Mouse (Mus musculus) left cerebral cortex, postnatal 25 days (tissue): ENCODE data around the gene Rdh16f2. TPM values are rescaled to one million over a fixed set of nuclear protein-coding genes. Genes with fewer than 3 reads are reported as not detected.
"Not testable (repeated sequence)": the region's sequence is repeated elsewhere in the genome, so short reads cannot be mapped to it uniquely, and the experiment has no call there.

ENCODE experiments used
- DNase-seq, 2 experiments: peaks; one replicate each; pipeline ENCODE4 v3.0.0; 2022; ENCODE audit warnings: low spot score in 2 of 2, mixed read lengths in 1 of 2
- intact Hi-C: fragments of 180-260 bp; cut with DNase I; formaldehyde crosslinking; loops from one replicate; pipeline ENCODE4 v1.15.1; 2025
- total RNA-seq, 2 experiments: library from RNA; stranded (reverse); gene quantifications; 2 replicates each; pipeline ENCODE4 v1.2.3; 2021

The Rdh16f2 gene
- total RNA-seq, 2 experiments from 2014 or later, result not detected

GRCm38 (mm10) chr10:127886551-127886950 is 20.3 kb downstream of the Rdh16f2 start:
- intact Hi-C loops, result no loop called here
- DNase-seq, result no peak

GRCm38 (mm10) chr10:127886971-127887370 is 20.7 kb downstream of the Rdh16f2 start:
- DNase-seq, result no peak
- intact Hi-C loops, result no loop called here

- intact Hi-C loops, result no loop called here
- DNase-seq, result no peak
Observed at GRCm38 (mm10) chr10:127888605-127889004, 22.3 kb downstream of the Rdh16f2 start, which contains the start of gene Rdh7. TSS of gene Rdh7 (minus strand) at chr10:127888817.

- intact Hi-C loops, result no loop called here
- no peak for DNase-seq
Observed at GRCm38 (mm10) chr10:127891481-127891880, 25.2 kb downstream of the Rdh16f2 start.

- intact Hi-C loops, DNase-seq: not testable (repeated sequence)
Observed at GRCm38 (mm10) chr10:127893163-127894022, 27.1 kb downstream of the Rdh16f2 start.

- intact Hi-C loops, result no loop called here
- no peak for DNase-seq
Observed at GRCm38 (mm10) chr10:127896705-127897104, 30.4 kb downstream of the Rdh16f2 start.

- DNase-seq, result no peak
- intact Hi-C loops, result no loop called here
Observed at GRCm38 (mm10) chr10:127897506-127897905, 31.2 kb downstream of the Rdh16f2 start.

- intact Hi-C loops, result no loop called here
- DNase-seq, result no peak
Observed at GRCm38 (mm10) chr10:127898218-127898617, 31.9 kb downstream of the Rdh16f2 start, which contains the start of gene Sdr9c7. TSS of gene Sdr9c7 (plus strand) at chr10:127898518.

- intact Hi-C loops, result no loop called here
- DNase-seq, result no peak
Observed at GRCm38 (mm10) chr10:127899783-127900182, 33.5 kb downstream of the Rdh16f2 start.

- intact Hi-C loops, result no loop called here
- DNase-seq, result no peak
Observed at GRCm38 (mm10) chr10:127901751-127902150, 35.5 kb downstream of the Rdh16f2 start.

- peak in 1 of 2 experiments; percentile 19 for DNase-seq
- intact Hi-C loops, result no loop called here
Observed at GRCm38 (mm10) chr10:127903116-127903515, 36.8 kb downstream of the Rdh16f2 start.

GRCm38 (mm10) chr10:127904718-127905446 is 38.6 kb downstream of the Rdh16f2 start:
- peak; percentile 13 to 20 for DNase-seq
- intact Hi-C loops, result no loop called here

- DNase-seq, result no peak
- intact Hi-C loops, result no loop called here
Observed at GRCm38 (mm10) chr10:127906138-127906537, 39.9 kb downstream of the Rdh16f2 start.

GRCm38 (mm10) chr10:127907386-127907951 is 41.2 kb downstream of the Rdh16f2 start:
- DNase-seq, result no peak
- intact Hi-C loops, result no loop called here

- no peak for DNase-seq
- intact Hi-C loops, result no loop called here
Observed at GRCm38 (mm10) chr10:127915578-127915977, 49.3 kb downstream of the Rdh16f2 start.

GRCm38 (mm10) chr10:127917183-127917582 is 50.9 kb downstream of the Rdh16f2 start:
- intact Hi-C loops, DNase-seq: not testable (repeated sequence)

- no peak for DNase-seq
- intact Hi-C loops, result no loop called here
Observed at GRCm38 (mm10) chr10:127917651-127918050, 51.4 kb downstream of the Rdh16f2 start.

GRCm38 (mm10) chr10:127922241-127922640 is 56.0 kb downstream of the Rdh16f2 start:
- no peak for DNase-seq
- intact Hi-C loops, result no loop called here

- no peak for DNase-seq
- intact Hi-C loops, result no loop called here
Observed at GRCm38 (mm10) chr10:127923024-127923423, 56.8 kb downstream of the Rdh16f2 start.
